Comparison of ENCODE assay signal across 8 mouse cellular contexts in the genomic region with DNA sequence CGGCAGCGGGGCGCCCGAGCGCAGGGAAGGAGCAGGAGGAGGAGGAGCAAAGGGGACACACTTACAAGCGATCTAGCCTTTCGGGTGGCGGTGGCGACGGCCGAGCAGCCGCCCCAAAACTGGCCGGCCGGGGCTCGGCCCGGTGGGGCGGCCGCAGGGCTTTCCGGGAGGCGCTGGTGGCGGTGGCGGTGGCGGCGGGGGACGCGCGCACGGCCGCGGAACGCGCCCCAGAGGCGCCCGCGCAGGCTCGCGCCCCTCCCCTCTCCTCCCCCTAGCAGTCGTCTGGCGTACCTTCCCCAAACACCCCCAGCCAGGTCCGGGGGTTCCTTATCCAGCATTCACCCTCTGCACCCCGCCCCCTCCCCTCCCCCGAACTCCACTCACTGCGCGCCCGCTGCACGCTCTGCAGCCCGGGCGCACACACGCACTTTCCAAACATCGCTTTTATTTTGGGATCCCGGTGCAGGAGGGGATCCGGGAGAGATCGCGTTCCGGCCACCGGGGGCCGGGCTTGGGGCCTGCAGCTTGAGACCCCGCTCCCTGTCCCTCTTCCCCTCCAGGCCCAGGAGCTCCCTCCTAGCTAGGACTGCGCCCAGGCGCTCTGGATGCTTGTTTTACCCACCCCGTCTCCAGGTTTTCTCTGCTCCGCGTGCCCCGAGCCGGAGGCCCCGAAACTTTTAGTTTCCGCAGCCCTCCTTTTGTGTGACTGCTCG. TPM values are rescaled to one million over a fixed set of nuclear protein-coding genes. Genes with fewer than 3 reads are reported as not detected.
DNase-seq lines count a peak whose midpoint lies in the region; ATAC-seq lines count a peak whose summit lies in the region.

No protein-coding gene starts in this region.

- H3K4me2 ChIP-seq in embryonic facial prominence, embryonic 14.5 days (ENCODE audit: low read depth, low read length): peak overlapping the region; percentile 83
- peak overlapping the region; percentile 94 for H3K4me2 ChIP-seq in heart, embryonic 12.5 days
- H3K4me2 ChIP-seq in kidney, embryonic 15.5 days: peak overlapping the region; percentile 80
- H3K4me2 ChIP-seq in liver, embryonic 15.5 days: peak overlapping the region; percentile 70
- peak overlapping the region; percentile 70 for H3K4me2 ChIP-seq in neural tube, embryonic 15.5 days

- DNase-seq in 3T3-L1 (ENCODE audit: low read depth, low spot score): peak; percentile 36
- DNase-seq in adrenal gland, adult 18-20 months (ENCODE audit: low spot score in 2 of 2): peak; percentile 66 to 75
- peak; percentile 95 for DNase-seq in embryonic facial prominence, embryonic 14.5 days (ENCODE audit: low spot score)
- DNase-seq in urinary bladder, adult 2 months (ENCODE audit: low spot score): peak; percentile 58

- WGBS in embryonic facial prominence, embryonic 14.5 days: 0% methylated on average over 20 of the region's 68 CpGs
- WGBS in heart, embryonic 12.5 days: under 1% methylated on average over 64 of the region's 68 CpGs
- under 1% methylated on average over 57 of the region's 68 CpGs for WGBS in kidney, embryonic 15.5 days
- under 1% methylated on average over 44 of the region's 68 CpGs for WGBS in liver, embryonic 15.5 days (ENCODE audit: insufficient replicate concordance)
- under 1% methylated on average over 54 of the region's 68 CpGs for WGBS in neural tube, embryonic 15.5 days

- no peaks in the 10 kb centered on the region for H3K27me3 ChIP-seq in embryonic facial prominence, embryonic 14.5 days (replicated peaks; ENCODE audit: control insufficient read depth, insufficient read depth, low read length)
- no peaks in the 10 kb centered on the region for H3K27me3 ChIP-seq in heart, embryonic 12.5 days (replicated peaks)
- no peaks in the 10 kb centered on the region for H3K27me3 ChIP-seq in kidney, embryonic 15.5 days
- H3K27me3 ChIP-seq in liver, embryonic 15.5 days: peaks cover 73% of the 10 kb centered on the region
- H3K27me3 ChIP-seq in neural tube, embryonic 15.5 days (replicated peaks): no peaks in the 10 kb centered on the region

- H3K9me3 ChIP-seq in embryonic facial prominence, embryonic 14.5 days (ENCODE audit: control insufficient read depth, low read length): no peaks in the 10 kb centered on the region
- no peaks in the 10 kb centered on the region for H3K9me3 ChIP-seq in heart, embryonic 12.5 days (replicated peaks)
- H3K9me3 ChIP-seq in kidney, embryonic 15.5 days (replicated peaks): no peaks in the 10 kb centered on the region
- no peaks in the 10 kb centered on the region for H3K9me3 ChIP-seq in liver, embryonic 15.5 days (replicated peaks)
- H3K9me3 ChIP-seq in neural tube, embryonic 15.5 days (replicated peaks): no peaks in the 10 kb centered on the region

- H3K4me3 ChIP-seq in embryonic facial prominence, embryonic 14.5 days (ENCODE audit: low read depth, low read length): peak overlapping the region; percentile 97
- peak overlapping the region; percentile 65 for H3K4me3 ChIP-seq in heart, embryonic 12.5 days
- H3K4me3 ChIP-seq in kidney, embryonic 15.5 days (replicated peaks): peak overlapping the region; percentile 95
- peak overlapping the region; percentile 62 for H3K4me3 ChIP-seq in liver, embryonic 15.5 days (replicated peaks)
- H3K4me3 ChIP-seq in neural tube, embryonic 15.5 days (replicated peaks): peak overlapping the region; percentile 94

- H3K36me3 ChIP-seq in embryonic facial prominence, embryonic 14.5 days (ENCODE audit: control insufficient read depth, insufficient read depth, low read length): no peaks in the 10 kb centered on the region
- H3K36me3 ChIP-seq in heart, embryonic 12.5 days: no peaks in the 10 kb centered on the region
- H3K36me3 ChIP-seq in kidney, embryonic 15.5 days: no peaks in the 10 kb centered on the region
- H3K36me3 ChIP-seq in liver, embryonic 15.5 days (replicated peaks): no peaks in the 10 kb centered on the region
- no peaks in the 10 kb centered on the region for H3K36me3 ChIP-seq in neural tube, embryonic 15.5 days

- peak; percentile 75 for ATAC-seq in embryonic facial prominence, embryonic 14.5 days (ENCODE audit: low read depth)
- ATAC-seq in heart, embryonic 12.5 days (ENCODE audit: insufficient number of reproducible peaks, low FRiP score): peak; percentile 77
- ATAC-seq in kidney, embryonic 15.5 days (replicated peaks; ENCODE audit: low FRiP score): peak; percentile 77
- ATAC-seq in liver, embryonic 15.5 days (ENCODE audit: insufficient read depth): peak; percentile 34
- peak; percentile 69 for ATAC-seq in neural tube, embryonic 15.5 days (ENCODE audit: low FRiP score)

- peaks cover 23% of the 10 kb centered on the region for H3K4me1 ChIP-seq in embryonic facial prominence, embryonic 14.5 days (ENCODE audit: control insufficient read depth, insufficient read depth, low read length)
- peaks cover 12% of the 10 kb centered on the region for H3K4me1 ChIP-seq in heart, embryonic 12.5 days (replicated peaks)
- H3K4me1 ChIP-seq in kidney, embryonic 15.5 days: peaks cover 21% of the 10 kb centered on the region
- peaks cover 7% of the 10 kb centered on the region for H3K4me1 ChIP-seq in liver, embryonic 15.5 days (replicated peaks)
- peaks cover 15% of the 10 kb centered on the region for H3K4me1 ChIP-seq in neural tube, embryonic 15.5 days

- H3K27ac ChIP-seq in embryonic facial prominence, embryonic 14.5 days (replicated peaks; ENCODE audit: low read depth, low read length): peak overlapping the region; percentile 100
- peak overlapping the region; percentile 97 for H3K27ac ChIP-seq in heart, embryonic 12.5 days (ENCODE audit: poor library complexity, severe bottlenecking)
- peak overlapping the region; percentile 100 for H3K27ac ChIP-seq in kidney, embryonic 15.5 days
- H3K27ac ChIP-seq in liver, embryonic 15.5 days (replicated peaks): peak overlapping the region; percentile 78
- H3K27ac ChIP-seq in neural tube, embryonic 15.5 days (replicated peaks): peak overlapping the region; percentile 99

- peak overlapping the region; percentile 99 for H3K9ac ChIP-seq in embryonic facial prominence, embryonic 14.5 days (ENCODE audit: low read depth, low read length)
- peak overlapping the region; percentile 94 for H3K9ac ChIP-seq in heart, embryonic 12.5 days
- peak overlapping the region; percentile 94 for H3K9ac ChIP-seq in kidney, embryonic 15.5 days
- peak overlapping the region; percentile 33; the same call in 1 of the 2 replicates for H3K9ac ChIP-seq in liver, embryonic 15.5 days
- H3K9ac ChIP-seq in neural tube, embryonic 15.5 days (replicated peaks): peak overlapping the region; percentile 99

RNA-seq across cellular contexts. Expression of gene Adgrl2, which starts 0.4 kb away (rescaled TPM):
- total RNA-seq in adrenal gland, adult 18-20 months (2021): 10 to 100 TPM; 43.4 to 55.1 TPM
- polyA plus RNA-seq in embryonic facial prominence, embryonic 14.5 days (2014; fragmentation: Nextera tagmentation; extraction: Ambion mirVana): 80.2 and 91.6 TPM in 2 replicates
- 48.1 and 52.2 TPM in 2 replicates for polyA plus RNA-seq in heart, embryonic 12.5 days (2016; fragmentation: Nextera tagmentation; extraction: Ambion mirVana)
- 62.1 and 64.6 TPM in 2 replicates for polyA plus RNA-seq in kidney, embryonic 15.5 days (2015; fragmentation: Nextera tagmentation; extraction: Ambion mirVana)
- polyA plus RNA-seq in liver, embryonic 15.5 days (2015; fragmentation: Nextera tagmentation; extraction: Ambion mirVana): 4.4 and 5.4 TPM in 2 replicates
- 136 and 171 TPM in 2 replicates for polyA plus RNA-seq in neural tube, embryonic 15.5 days (2015; fragmentation: Nextera tagmentation; extraction: Ambion mirVana)
- 49.9 and 63.4 TPM in 2 replicates for polyA plus RNA-seq in urinary bladder, adult 2 months (2012; rRNA removed)

Comparison
In these comparisons a context has a peak if more than half of its experiments do, and no peak if none do; other contexts are left out.
1. Peak in every context shown above with its lines: DNase-seq, ATAC-seq, H3K4me3 ChIP-seq and H3K27ac ChIP-seq.
2. DNase-seq: peak in every context shown above with its lines; median percentile 95 in embryonic facial prominence, embryonic 14.5 days; 70 in adrenal gland, adult 18-20 months; 58 in urinary bladder, adult 2 months; 36 in 3T3-L1.
3. H3K9ac ChIP-seq: peak in every context shown above with its lines; median percentile 99 in embryonic facial prominence, embryonic 14.5 days; 99 in neural tube, embryonic 15.5 days; 94 in heart, embryonic 12.5 days; 94 in kidney, embryonic 15.5 days; 33 in liver, embryonic 15.5 days.